Mouse (Mus musculus) embryonic fibroblast, embryonic 13.5 days (primary cell): ENCODE data around the gene Svs5. TPM values are rescaled to one million over a fixed set of nuclear protein-coding genes. Genes with fewer than 3 reads are reported as not detected.

Experiments used
- H3K27ac ChIP-seq: 2 replicates; pipeline ENCODE4 v1.5.1; 2012; ENCODE audit warnings: low read length, control low read depth, inconsistent platforms; ENCODE audit not compliant: insufficient read depth
- H3K4me1 ChIP-seq: 2 replicates; pipeline ENCODE4 v1.6.1; 2011; ENCODE audit warnings: low read length; ENCODE audit not compliant: control insufficient read depth, insufficient read depth
- H3K4me3 ChIP-seq: 2 replicates; pipeline ENCODE4 v1.5.1; 2011; ENCODE audit warnings: mild to moderate bottlenecking, control low read depth, low read length; ENCODE audit not compliant: insufficient read depth
- CTCF ChIP-seq: IDR thresholded peaks from 2 replicates; pipeline ENCODE4 v1.5.1; 2011; ENCODE audit warnings: mild to moderate bottlenecking, control low read depth, low read length, moderate library complexity, borderline replicate concordance; ENCODE audit not compliant: insufficient read depth
- POLR2A ChIP-seq: IDR thresholded peaks from 2 replicates; pipeline ENCODE4 v1.6.1; 2011; ENCODE audit warnings: low read depth, mild to moderate bottlenecking, control low read depth, low read length, moderate library complexity
- polyA plus RNA-seq: library from polyadenylated mRNA; stranded (reverse); fragments of >200 nt; gene quantifications from 2 replicates; pipeline ENCODE4 v1.2.4, GENCODE M21; 2011; ENCODE audit warnings: low read depth; ENCODE audit not compliant: missing spikeins, insufficient read length

The Svs5 gene
- polyA plus RNA-seq, 1 experiment: not detected

DNA sequence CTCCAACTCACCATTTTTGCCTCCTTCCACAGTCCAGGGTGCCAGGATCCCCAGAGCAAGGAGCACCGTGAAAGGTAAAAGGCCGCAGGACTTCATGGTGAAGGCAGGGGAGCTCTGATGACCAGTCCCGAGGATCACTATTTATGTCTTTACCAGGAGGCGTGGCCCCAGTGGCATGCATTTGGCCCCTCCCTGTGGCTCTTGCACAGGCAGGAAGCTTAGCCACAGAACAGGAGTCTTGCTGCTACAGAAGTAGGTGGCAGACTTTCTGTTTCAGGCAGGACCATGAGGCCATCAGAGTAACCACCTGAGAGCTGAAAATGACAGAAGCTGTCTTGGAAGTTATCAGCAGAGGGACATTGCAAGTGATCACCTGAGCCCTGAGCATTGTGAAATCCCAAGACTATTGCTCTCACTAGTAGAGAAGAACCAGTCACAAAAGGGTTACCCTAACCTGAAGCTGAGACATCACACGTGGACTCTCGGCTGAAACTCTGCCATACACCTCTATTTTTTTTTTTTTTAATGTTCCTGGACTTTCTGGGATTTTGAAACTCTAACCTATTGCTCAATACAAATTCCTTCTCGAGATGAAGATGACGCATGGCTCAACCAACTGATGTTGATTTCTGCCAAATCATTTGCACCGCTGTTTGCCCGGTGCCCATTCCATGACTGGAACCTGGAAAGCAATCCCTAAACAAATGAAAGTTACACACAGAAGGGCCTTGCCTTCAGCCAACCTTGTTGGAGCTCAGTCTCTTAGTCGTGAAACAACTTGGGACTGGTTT lies 23.8 kb downstream of the Svs5 start:
- TF ChIP-seq CTCF (no peak), POLR2A (no peak)
- no peak overlapping the region for H3K27ac ChIP-seq
- H3K4me3 ChIP-seq: no peak overlapping the region
- no peaks in the 10 kb centered on the region for H3K4me1 ChIP-seq

DNA sequence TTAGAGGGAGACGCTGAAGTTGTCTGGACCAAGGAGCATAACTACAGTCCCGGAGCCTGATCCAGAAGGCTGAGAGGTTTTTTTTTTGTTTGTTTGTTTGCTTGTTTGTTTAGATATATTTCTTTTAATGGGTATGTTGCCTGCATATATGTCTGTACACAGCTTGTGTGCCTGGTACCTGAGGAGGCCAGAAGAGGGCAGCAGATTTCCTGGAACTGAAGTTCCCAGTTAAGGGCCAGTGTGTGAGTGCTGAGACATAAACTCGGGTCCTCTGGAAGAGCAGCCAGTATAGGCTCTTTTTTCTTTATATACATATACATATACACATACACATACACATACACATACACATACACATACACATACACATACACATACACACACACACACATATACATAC lies 25.8 kb downstream of the Svs5 start:
- no peaks in the 10 kb centered on the region; the same call in 1 of the 2 replicates for H3K4me1 ChIP-seq
- TF ChIP-seq CTCF: no peak
- TF ChIP-seq POLR2A: no peak
- no peak overlapping the region for H3K27ac ChIP-seq
- no peak overlapping the region for H3K4me3 ChIP-seq

DNA sequence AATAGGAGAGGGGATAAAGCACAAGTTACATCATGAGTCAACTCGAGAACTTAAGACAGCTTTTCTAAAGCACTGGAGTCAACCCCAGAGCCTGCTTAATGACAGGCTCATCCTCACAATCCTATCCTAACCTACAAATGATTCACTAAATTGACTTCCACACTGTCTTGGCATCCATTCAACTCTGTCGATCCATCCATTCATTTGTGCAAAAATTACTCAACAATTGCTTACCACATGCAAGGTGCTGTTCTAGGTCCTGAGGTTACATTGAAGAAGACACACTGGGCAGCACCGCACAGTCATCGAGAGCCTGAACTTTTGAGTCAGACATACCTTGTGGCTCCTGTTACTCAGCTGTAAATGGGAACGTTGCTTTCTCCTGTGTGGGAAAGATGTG lies 26.5 kb downstream of the Svs5 start:
- Histone ChIP-seq H3K4me1 (no peaks in the 10 kb centered on the region; the same call in 1 of the 2 replicates), H3K27ac (no peak overlapping the region), H3K4me3 (no peak overlapping the region)
- TF ChIP-seq POLR2A (no peak), CTCF (no peak)

GRCm38 (mm10) chr2:164359668-164360067 lies 27.1 kb downstream of the Svs5 start:
- H3K4me1 ChIP-seq: no peaks in the 10 kb centered on the region; the same call in 1 of the 2 replicates
- TF ChIP-seq CTCF (no peak), POLR2A (no peak)
- H3K27ac ChIP-seq: no peak overlapping the region
- H3K4me3 ChIP-seq: no peak overlapping the region

DNA sequence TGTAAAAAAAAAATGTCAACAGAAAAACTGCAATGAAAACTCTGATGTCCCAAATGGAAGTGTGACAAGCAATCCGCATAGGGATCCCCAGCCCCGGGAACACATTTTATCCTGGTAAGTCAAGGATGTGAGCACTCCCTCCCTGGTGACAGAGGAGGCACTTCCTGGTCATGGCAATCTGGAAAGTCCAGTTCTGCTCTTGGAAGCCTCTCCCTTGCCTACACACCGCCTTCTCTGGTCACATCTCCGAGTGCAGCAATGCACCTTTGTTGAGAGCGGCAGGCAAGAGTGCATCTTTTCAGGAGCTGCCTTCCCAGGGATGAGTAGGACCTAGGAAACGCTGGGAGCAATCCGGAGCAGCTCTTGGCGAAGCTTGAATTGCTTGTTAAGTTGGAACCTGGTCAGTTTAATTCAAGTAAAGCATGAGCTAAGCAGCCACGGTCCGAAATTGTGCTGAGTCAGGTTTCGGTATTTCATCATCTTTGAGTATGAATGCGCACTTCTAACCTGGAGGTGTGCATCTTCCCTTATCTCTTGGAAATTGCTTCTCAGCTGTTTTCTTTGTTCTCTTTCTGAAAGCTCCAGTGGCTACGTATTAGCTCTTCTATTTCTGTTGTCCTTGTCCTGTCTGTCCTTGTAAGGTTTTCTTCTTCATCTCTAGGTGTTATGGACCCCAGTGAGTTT lies 28.6 kb downstream of the Svs5 start:
- no peaks in the 10 kb centered on the region; the same call in 1 of the 2 replicates for H3K4me1 ChIP-seq
- no peak overlapping the region for H3K27ac ChIP-seq
- TF ChIP-seq POLR2A (no peak), CTCF (no peak)
- no peak overlapping the region for H3K4me3 ChIP-seq

- Histone ChIP-seq H3K27ac (no peak overlapping the region), H3K4me3 (no peak overlapping the region), H3K4me1 (peaks cover 2% of the 10 kb centered on the region; the same call in 1 of the 2 replicates)
- no peak for TF ChIP-seq CTCF
- no peak for TF ChIP-seq POLR2A
These were observed 34.4 kb downstream of the Svs5 start for GRCm38 (mm10) chr2:164366947-164367346.

DNA sequence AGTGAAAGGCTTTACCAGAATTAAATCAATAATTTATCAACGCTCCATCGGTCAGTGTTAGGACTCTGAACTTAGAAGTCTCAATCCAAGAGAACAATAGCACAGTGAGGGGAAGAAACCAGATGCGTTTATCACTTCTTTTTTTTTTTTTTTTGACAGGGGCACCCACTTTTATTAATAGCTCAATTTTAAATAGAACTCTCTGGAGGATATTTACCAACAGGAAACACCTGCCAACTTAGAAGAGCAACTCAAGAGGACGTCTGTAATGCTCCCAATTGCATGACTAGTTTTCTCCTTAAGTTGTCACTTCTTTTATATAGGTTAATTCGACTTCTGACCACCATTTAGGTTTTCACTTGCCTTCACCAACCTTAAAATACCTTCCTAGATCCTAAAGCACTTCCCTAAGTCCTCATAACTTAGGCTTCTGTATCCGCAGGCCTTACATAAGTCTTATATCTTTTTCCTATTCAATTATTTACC lies 36.1 kb downstream of the Svs5 start:
- H3K4me3 ChIP-seq: no peak overlapping the region
- TF ChIP-seq CTCF: no peak
- no peak for TF ChIP-seq POLR2A
- H3K4me1 ChIP-seq: peaks cover 2% of the 10 kb centered on the region; the same call in 1 of the 2 replicates
- H3K27ac ChIP-seq: no peak overlapping the region

GRCm38 (mm10) chr2:164371371-164371770 lies 38.8 kb downstream of the Svs5 start:
- TF ChIP-seq CTCF: no peak
- TF ChIP-seq POLR2A: no peak
- H3K4me3 ChIP-seq: no peak overlapping the region

DNA sequence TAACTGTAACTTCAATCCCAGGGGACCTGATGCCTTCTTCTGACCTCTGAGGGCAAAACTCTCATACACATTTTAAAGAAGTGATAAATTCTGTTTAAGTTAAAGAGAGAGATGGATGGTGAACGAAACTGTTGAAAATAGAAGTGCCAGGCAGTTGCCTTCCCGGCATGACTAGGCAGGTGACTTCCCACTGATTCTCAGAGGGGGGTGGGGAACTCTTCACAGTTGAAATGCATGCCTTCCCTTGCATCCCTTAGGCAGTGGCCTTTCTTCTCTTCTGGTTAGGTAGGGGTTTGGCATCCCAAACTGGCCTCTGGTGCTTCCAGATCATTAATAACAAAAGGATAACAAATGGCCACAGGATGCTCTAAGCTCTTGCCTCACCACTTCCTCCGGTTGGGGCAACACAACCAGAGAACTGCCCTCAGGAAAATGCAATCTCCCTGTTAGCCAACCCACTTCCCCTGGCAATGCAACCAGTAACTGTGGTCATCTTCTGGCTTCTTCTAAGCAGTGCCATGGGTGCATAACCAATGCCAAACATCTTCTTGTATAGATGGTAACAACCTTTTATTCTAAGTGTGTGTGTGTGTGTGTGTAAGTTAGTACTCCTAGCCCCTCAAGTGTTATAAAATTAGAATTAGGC lies 40.0 kb downstream of the Svs5 start:
- H3K4me3 ChIP-seq: no peak overlapping the region
- no peak overlapping the region for H3K27ac ChIP-seq
- peaks cover 2% of the 10 kb centered on the region; the same call in 1 of the 2 replicates for H3K4me1 ChIP-seq
- TF ChIP-seq CTCF (no peak), POLR2A (no peak)

More at GRCm38 (mm10) chr2:164371371-164371770, 38.8 kb downstream of the Svs5 start:
- Histone ChIP-seq H3K27ac (peak overlapping the region; percentile 69; the same call in 1 of the 2 replicates), H3K4me1 (peaks cover 2% of the 10 kb centered on the region; the same call in 1 of the 2 replicates)
